Mouse (Mus musculus) megakaryocyte, embryonic 14.5 days (primary cell): ENCODE measurements at regions not wholly inside any gene's neighbourhood (a gene's known extent, or its start where the extent isn't known, plus 50 kb on each side); places are given as distances from the start of the nearest gene placed in this dataset.

Source experiments
- FLI1 ChIP-seq: IDR thresholded peaks from 2 replicates; pipeline ENCODE4 v1.6.1; 2012; ENCODE audit warnings: low read length, inconsistent platforms, mixed read lengths
- GATA1 ChIP-seq: IDR thresholded peaks from 3 replicates; pipeline ENCODE4 v1.6.1; 2012; ENCODE audit warnings: mixed read lengths, low read length, inconsistent platforms, borderline replicate concordance

- TF ChIP-seq GATA1 (no peak), FLI1 (no peak)
Observed at GRCm38 (mm10) chr9:116491227-116491626, 316.1 kb upstream of the Tgfbr2 start.
